Mouse (Mus musculus): ENCODE measurements around the gene Uimc1.

The Uimc1 gene

GRCm38 (mm10) chr13:54994576-54994975 is 105.5 kb downstream of the Uimc1 start:
- no peak for DNase-seq (ENCODE audit: low spot score)

GRCm38 (mm10) chr13:54992215-54992614 is 107.9 kb downstream of the Uimc1 start:
- no peak for DNase-seq (ENCODE audit: low spot score)

GRCm38 (mm10) chr13:54988181-54988760 is 111.8 kb downstream of the Uimc1 start:
- DNase-seq (ENCODE audit: low spot score): no peak

GRCm38 (mm10) chr13:54987405-54987804 is 112.7 kb downstream of the Uimc1 start:
- no peak for DNase-seq (ENCODE audit: low spot score)

GRCm38 (mm10) chr13:54983614-54984013 is 116.5 kb downstream of the Uimc1 start:
- DNase-seq (ENCODE audit: low spot score): no peak

GRCm38 (mm10) chr13:54983001-54983400 is 117.1 kb downstream of the Uimc1 start:
- no peak for DNase-seq (ENCODE audit: low spot score)

GRCm38 (mm10) chr13:54980957-54981356 is 119.1 kb downstream of the Uimc1 start:
- DNase-seq (ENCODE audit: low spot score): no peak

GRCm38 (mm10) chr13:54978804-54979203 is 121.3 kb downstream of the Uimc1 start:
- DNase-seq (ENCODE audit: low spot score): no peak

All from lung, postnatal 25 days (tissue).